Mouse (Mus musculus) left cerebral cortex, postnatal 36 days (tissue): ENCODE measurements around the gene Trim39. TPM values are rescaled to one million over a fixed set of nuclear protein-coding genes. Genes with fewer than 3 reads are reported as not detected.

ENCODE experiments used
- total RNA-seq, 2 experiments: library from RNA; stranded (reverse); gene quantifications; 2 replicates each; pipeline ENCODE4 v1.2.3; 2021

Gene Trim39
- total RNA-seq, 2 experiments from 2014 or later, result 18.9 to 25.2 TPM

Other genes starting within 250 kb of the Trim39 start
- gene H2-T23, start 239.4 kb downstream of the Trim39 start, total RNA-seq, result 10 to 100 TPM; 12.6 to 15.1 TPM
- gene H2-T22, start 229.5 kb downstream of the Trim39 start, total RNA-seq, result 10 to 100 TPM; 11.0 to 12.2 TPM
- under 1 TPM in 1 of 2 experiments, not detected in 1; 0.27 TPM for gene Gm6034, start 229.3 kb downstream of the Trim39 start, total RNA-seq
- gene Gm11127, start 213.9 kb downstream of the Trim39 start, total RNA-seq, result 1 to 10 TPM in 1 of 2 experiments, under 1 TPM in 1; 0.59 to 1.9 TPM
- gene Gm19684, start 150.6 kb downstream of the Trim39 start, total RNA-seq, result not detected
- not detected for gene Gm7030, start 142.8 kb downstream of the Trim39 start, total RNA-seq
- not detected for gene Gm8909, start 103.7 kb downstream of the Trim39 start, total RNA-seq
- not detected for gene H2-T3, start 82.0 kb downstream of the Trim39 start, total RNA-seq
- gene Rpp21, start 14.2 kb downstream of the Trim39 start, total RNA-seq, result 10 to 100 TPM; 35.7 to 39.5 TPM
- not detected for gene H2-M10.2, start 14.2 kb upstream of the Trim39 start, total RNA-seq
- gene H2-M10.1, start 53.9 kb upstream of the Trim39 start, total RNA-seq, result not detected
- gene H2-M10.3, start 96.2 kb upstream of the Trim39 start, total RNA-seq, result not detected
- not detected for gene H2-M10.4, start 190.1 kb upstream of the Trim39 start, total RNA-seq